Mouse (Mus musculus) kidney, postnatal 14 days (tissue): ENCODE measurements around the gene Mc1r.
"Not testable (repeated sequence)": the region's sequence is repeated elsewhere in the genome, so short reads cannot be mapped to it uniquely, and the experiment has no call there.

Experiments
- DNase-seq: peaks from one replicate; pipeline ENCODE4 v3.0.0; 2022; ENCODE audit warnings: mixed read lengths

The Mc1r gene

DNA sequence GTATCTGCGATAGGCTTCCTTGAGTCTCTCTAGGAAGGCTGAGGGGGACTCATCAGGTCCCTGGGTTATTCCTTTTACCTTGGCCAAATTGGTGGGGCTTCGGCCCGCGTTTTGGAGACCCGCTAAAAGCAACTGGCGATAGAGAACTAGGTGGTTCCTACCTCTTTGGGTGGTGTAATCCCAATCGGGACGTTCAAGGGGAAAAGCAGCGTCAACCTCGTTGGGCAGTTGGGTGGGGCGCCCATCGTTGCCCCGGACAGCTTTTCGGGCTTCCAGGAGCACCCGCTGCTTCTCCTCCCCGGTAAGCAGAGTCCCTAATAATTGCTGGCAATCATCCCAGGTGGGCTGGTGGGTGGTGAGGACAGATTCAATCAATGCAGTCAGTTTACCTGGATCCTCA lies 25.5 kb downstream of the Mc1r start:
- no peak for DNase-seq

DNA sequence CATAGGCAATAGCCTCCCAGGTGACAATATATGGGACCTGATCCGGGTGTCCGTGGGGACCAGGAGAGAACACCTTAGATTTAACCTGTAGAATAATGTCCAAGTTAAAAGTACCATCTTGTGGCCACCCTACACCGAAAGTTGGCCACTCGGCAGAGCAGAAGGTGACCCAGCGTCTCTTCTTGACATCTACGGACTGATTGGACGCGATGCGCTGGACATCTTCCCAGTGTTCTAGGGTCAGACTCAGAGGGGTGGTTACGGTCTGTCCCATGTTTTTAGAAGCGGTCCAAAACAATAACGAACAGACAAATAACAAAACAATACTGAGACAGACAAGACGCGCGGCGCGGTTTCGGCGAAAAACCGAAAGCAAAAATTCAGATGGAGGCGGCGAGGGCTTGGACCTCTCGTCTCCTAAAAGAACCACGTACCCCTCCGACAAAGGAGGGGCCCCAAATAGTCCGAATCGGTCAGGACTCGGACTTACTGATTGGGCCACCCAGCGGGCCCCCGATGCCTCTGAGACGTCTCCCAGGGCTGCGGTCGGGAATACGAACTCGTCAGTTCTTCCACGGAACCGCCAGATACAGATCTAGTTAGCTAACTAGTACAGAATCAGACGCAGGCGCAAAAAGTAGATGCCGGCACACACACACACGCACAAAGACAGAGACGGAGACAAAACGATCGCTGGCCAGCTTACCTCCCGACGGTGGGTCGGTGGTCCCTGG lies 26.5 kb downstream of the Mc1r start:
- not testable (repeated sequence) for DNase-seq

DNA sequence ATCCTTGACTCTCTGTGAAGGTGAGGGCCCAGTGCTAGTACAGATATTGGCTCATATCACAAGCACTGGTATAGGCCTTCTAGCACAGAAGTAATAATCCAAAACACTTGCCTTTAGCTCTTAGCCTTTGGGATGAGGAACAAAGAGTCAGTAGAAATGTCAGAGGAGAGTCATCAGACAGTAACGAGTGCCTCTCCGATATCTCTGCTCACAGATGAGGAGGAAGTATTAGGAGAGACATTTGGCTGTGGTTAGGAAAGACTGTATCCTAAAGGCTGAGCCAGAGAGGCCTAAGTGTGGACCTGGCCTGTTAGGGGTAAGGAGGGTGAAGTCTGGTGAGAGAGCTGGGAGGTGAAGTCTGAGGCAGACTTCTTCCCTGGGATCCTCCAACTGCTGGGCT lies 34.9 kb downstream of the Mc1r start:
- no peak for DNase-seq

DNA sequence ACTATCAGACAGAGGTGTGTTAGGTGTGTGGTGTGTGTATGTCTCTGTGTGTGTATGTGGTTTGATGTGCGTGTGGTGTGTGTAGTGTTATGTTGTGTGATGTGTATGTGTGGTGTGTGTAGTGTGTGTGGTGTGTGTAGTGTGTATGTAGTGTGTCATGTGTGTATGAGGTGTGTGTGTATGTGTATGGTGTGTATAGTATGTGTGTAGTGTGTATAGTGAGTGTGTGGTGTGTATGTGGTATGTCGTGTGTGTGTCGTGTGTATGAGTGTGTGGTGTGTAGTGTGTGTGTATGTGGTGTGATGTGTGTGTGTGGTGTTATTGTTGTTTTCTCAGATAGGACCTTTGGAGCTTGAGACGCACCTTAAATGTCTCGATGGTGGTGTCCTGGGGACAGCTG lies 35.4 kb downstream of the Mc1r start:
- DNase-seq, result no peak

DNA sequence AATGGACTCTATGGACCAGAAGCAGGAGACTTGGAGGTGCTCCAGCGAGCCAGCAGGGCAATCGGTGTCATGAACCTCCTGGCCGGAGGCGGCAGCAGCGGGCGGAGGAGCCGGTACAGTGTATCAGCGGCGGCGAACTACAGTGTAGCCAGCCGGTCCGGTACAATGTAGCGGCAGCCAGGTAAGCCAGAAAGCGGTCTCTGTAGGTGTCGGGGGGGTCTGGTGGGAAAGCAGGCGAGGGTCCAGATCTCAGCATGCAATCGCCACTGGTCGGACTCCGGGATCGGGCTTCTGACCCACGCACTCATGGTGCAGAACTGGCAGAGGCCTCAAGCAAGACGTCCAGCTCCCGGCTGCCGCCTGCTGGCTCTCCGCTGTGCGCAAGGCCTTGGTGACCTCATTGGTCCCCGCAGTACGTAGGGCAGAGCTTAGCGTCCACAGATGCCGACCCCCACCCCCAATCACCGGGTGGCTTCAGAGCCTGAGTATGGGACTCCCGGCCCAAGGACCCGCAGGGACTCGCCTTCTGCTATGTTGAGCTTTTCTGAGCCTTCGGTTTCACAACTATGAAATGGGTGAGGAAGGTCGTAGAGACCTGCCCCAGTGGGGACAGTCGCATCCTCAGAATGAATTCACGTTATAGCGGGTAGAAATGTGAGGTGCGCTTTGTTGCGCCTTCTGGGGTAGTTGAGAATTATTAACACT lies 36.1 kb downstream of the Mc1r start:
- peak; percentile 96 for DNase-seq

DNA sequence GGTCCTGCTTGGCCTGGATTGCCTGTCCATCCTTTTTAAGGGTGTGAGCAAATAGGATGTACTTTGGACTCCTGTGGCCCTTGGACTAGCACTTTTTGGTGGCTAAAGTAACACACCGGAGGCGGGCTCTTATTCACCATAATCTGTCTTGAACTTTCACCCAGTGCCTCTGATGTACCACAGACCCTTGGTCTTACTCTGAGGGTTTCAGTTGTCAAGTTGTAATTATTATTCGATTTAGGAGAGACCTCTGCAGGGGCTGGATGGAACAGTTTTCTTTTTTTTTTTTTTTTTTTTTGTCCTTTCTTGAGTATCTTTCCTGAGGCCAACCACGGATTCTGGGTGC lies 36.6 kb downstream of the Mc1r start:
- peak; percentile 79 for DNase-seq

DNA sequence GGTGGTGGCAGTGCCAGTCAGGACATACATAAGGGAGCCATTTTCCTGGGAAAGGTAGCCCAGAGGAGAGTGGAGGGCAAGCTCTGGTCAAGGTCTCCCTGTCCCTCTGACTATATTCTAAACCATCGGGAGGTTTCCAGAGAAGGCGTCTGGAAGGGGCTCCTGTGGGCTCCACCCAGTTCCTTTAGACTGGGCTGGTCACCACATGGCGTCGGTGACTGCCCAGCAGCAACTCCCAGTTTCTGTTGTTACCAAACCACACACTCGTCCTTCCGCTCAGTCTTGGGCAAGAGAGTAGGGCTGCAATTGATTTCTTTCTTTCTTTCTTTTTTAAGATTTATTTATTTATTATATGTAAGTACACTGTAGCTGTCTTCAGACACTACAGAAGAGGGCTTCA lies 37.2 kb downstream of the Mc1r start:
- no peak for DNase-seq

DNA sequence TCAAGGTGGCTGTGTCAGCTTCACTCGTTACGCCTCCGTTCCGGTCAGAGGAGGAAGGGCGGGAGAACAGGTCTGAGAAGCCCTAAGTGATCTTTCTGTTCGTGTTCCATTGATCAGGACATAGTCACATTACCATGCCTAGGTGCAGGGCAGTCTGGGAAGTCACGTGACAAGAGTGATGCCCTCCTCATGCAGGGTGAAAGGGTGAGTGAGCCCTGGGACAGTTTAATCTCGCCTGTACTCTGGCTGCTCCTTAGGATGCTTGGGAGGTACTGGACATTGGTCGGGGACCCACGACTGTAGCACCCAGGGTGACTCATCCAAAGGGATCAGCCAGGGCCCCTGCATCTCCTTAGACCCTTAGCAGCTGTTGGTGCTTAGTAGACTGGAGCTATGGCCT lies 39.1 kb downstream of the Mc1r start:
- no peak for DNase-seq

DNA sequence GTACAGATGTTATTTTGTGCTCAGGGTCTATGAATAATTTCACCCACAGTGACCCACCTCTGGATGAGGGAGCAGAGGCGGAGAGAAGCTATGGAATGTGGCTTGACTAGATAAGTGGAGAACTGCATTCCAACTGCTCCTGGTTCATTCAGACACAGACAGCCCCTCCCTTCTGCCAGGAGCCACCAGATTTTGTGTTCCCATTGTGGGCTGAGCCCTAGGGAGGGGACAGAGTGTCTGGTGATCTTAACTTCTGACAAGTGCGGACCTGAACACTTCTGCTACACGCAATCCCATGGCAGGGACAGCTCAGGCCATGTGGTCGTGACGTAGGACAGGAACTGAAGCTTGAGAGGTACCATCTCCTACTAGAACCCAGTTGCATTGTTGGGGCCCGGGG lies 39.9 kb downstream of the Mc1r start:
- DNase-seq, result no peak

DNA sequence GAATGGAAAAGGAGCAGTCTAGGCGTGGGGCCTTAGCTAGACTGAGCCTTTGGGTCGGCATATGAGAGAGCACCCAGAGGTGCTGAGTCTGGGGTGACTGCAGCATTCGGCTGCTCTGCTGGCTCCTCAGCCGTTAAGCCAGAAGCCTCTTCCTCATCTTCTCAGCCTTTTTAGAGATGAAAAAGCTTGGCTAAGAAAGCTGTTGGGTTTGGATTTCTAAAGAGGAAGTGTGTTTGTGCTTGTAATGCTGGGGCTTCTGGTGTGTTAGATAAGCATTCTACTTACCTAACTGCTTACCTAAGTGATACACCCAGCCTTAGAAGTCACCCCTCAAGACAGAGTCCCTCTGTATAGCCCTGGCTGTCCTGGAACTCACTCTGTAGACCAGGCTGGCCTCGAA lies 43.9 kb downstream of the Mc1r start:
- no peak for DNase-seq

DNA sequence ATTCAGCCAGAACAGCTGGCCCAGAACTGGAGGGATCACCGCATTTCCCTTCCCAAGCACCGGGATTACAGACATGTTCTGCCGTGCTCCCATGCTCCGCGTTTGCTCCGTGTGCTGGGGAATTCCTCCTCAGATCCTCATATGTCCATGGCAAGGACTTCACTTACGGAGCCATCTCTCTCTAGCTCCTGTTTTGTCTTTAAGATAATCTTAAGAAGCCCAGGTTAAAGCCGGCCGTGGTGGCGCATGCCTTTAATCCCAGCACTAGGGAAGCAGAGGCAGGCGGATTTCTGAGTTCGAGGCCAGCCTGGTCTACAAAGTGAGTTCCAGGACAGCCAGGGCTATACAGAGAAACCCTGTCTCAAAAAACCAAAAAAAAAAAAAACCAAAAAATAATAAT lies 44.8 kb downstream of the Mc1r start:
- DNase-seq, result not testable (repeated sequence)

DNA sequence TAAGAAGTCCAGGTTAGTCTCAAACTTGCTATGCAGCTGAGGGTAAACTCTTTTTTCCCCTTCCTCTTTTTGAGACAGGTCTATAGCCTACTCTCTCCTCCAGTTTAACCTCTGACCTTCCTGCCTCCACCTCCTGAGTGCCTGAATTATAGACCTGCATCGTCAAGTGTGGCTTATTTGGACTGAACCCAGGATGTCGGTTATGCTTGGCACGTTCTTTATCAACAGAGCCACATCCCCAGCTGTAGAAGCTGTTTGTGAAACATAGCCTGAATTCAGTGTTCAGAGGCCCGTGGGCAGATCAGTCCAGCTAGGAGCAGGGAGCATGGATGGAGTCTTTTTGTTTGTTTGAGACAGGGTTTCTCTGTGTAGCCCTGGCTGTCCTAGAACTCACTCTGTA lies 45.2 kb downstream of the Mc1r start:
- no peak for DNase-seq

DNA sequence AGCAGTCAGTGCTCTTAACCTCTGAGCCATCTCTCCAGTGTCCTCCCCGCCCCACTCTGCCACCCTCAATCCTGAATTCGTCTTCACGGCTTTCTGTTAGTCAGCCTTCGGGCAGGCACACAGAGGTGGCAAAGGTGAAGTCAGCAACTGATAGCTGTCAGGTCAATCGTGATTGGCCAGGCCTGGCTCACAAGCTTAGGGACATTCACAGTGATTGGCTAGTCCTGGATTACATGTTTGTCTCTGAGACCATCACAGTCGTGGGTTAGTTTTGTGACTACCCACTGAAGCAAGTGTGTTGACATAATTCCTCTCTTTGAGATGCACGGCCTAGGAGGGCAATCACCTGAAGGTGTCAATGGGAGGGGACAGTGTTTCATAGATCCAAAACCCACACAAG lies 46.4 kb downstream of the Mc1r start:
- DNase-seq, result no peak

DNA sequence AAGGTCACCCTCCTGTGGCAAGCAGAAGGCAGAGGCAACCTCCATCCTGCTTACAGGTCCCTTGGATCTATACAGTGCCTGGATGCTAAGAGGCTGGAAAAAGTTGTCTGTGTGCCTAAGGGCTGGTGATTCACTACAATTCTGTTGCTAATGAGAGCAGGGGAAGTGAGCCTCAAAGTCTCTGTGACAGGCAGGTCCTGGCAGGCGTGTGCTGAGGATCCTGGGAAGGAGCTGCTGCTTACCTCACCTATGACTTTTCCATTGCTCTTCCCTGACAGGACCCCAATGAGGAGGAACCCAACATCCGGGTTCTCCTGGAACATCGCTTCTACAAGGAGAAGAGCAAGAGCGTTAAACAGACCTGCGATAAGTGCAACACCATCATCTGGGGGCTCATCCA lies 47.0 kb downstream of the Mc1r start:
- DNase-seq, result no peak

DNA sequence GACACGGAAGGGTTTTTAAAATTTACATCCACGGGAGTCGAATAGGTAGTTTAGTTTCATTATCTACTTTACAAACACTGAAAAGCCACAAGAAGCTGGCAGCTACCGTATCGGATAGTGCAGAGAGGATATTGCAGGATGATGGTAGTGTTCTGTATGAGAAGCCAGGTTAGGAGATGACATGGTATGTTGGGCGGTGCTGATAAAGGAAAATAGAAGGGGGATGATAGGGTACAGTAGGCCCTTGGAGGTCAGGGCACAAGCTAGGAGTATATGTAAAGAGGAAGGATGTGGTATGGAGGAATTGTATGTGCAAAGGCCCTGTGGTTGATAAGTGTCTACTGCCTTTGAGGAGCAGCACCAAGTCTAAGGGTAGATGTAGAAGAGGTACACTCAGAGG lies 47.7 kb downstream of the Mc1r start:
- no peak for DNase-seq
